7 mouse cellular contexts compared by ENCODE assay signal in genomic region chr9:54698318-54699086, GRCm38 (mm10). TPM values are rescaled to one million over a fixed set of nuclear protein-coding genes. Genes with fewer than 3 reads are reported as not detected.
DNase-seq lines count a peak whose midpoint lies in the region; ATAC-seq and TF ChIP-seq lines count a peak whose summit lies in the region.

Gene Dnaja4, plus strand, starts transcription at chr9:54698873.

- no peak within 1 kb of the TSS for H3K27ac ChIP-seq in thymus, adult 2 months (ENCODE audit: control insufficient read depth, insufficient read depth, low read length)
- peak within 1 kb of the TSS; percentile 89 for H3K27ac ChIP-seq in heart, postnatal 0 days (ENCODE audit: low read depth)
- H3K27ac ChIP-seq in limb, embryonic 13.5 days, result no peak within 1 kb of the TSS
- peak within 1 kb of the TSS; percentile 63 for H3K27ac ChIP-seq in olfactory bulb, adult 2 months (ENCODE audit: insufficient read depth, low read depth, low read length)

- no peak for TF ChIP-seq CTCF in thymus, adult 2 months (IDR thresholded peaks at IDR 0.05; ENCODE audit: borderline replicate concordance, control insufficient read depth, extremely low read depth, insufficient read depth, low read length, poor library complexity)
- no peak for TF ChIP-seq CTCF in heart, postnatal 0 days (IDR thresholded peaks at IDR 0.05; ENCODE audit: low read depth)
- no peak for TF ChIP-seq CTCF in olfactory bulb, adult 2 months (IDR thresholded peaks at IDR 0.05; ENCODE audit: insufficient read depth, low read depth, low read length)

- peak; percentile 86 for ATAC-seq in erythroblast, adult 5-6 weeks (replicated peaks; ENCODE audit: low FRiP score, poor library complexity, severe bottlenecking)
- ATAC-seq in heart, postnatal 0 days (ENCODE audit: insufficient read depth, low read depth), result no peak
- peak; percentile 34; the same call in 1 of the 2 replicates for ATAC-seq in limb, embryonic 13.5 days (ENCODE audit: low FRiP score, low read depth)

- H3K9ac ChIP-seq in heart, postnatal 0 days (replicated peaks; ENCODE audit: low read depth, low read length), result peak within 1 kb of the TSS; percentile 83
- H3K9ac ChIP-seq in limb, embryonic 13.5 days, result peak within 1 kb of the TSS; percentile 84

- H3K4me3 ChIP-seq in thymus, adult 2 months (ENCODE audit: control insufficient read depth, insufficient read depth, low read length), result peak within 1 kb of the TSS; percentile 53
- peak within 1 kb of the TSS; percentile 93 for H3K4me3 ChIP-seq in heart, postnatal 0 days (ENCODE audit: low read depth, low read length)
- peak within 1 kb of the TSS; percentile 74 for H3K4me3 ChIP-seq in limb, embryonic 13.5 days
- peak within 1 kb of the TSS; percentile 90 for H3K4me3 ChIP-seq in olfactory bulb, adult 2 months (ENCODE audit: insufficient read depth, low read depth, low read length)

- H3K4me2 ChIP-seq in heart, postnatal 0 days (ENCODE audit: low read depth, low read length), result peak within 1 kb of the TSS; percentile 80
- peak within 1 kb of the TSS; percentile 95 for H3K4me2 ChIP-seq in limb, embryonic 13.5 days (replicated peaks)

- TF ChIP-seq POLR2A in thymus, adult 2 months (IDR thresholded peaks at IDR 0.05; ENCODE audit: control insufficient read depth, extremely low read depth, insufficient read depth, low read length, poor library complexity), result no peak
- TF ChIP-seq POLR2A in olfactory bulb, adult 2 months (IDR thresholded peaks at IDR 0.05; ENCODE audit: insufficient read depth, low read depth, low read length), result no peak

- peaks cover 19% of the 10 kb centered on the region for H3K27me3 ChIP-seq in thymus, adult 2 months (ENCODE audit: control insufficient read depth, insufficient read depth, low read length)
- H3K27me3 ChIP-seq in heart, postnatal 0 days (ENCODE audit: control insufficient read depth, insufficient read depth, low read length), result no peaks in the 10 kb centered on the region
- H3K27me3 ChIP-seq in limb, embryonic 13.5 days, result peaks cover 29% of the 10 kb centered on the region

- H3K36me3 ChIP-seq in thymus, adult 2 months (ENCODE audit: control insufficient read depth, insufficient read depth, low read length), result no peaks in the 10 kb centered on the region
- no peaks in the 10 kb centered on the region for H3K36me3 ChIP-seq in heart, postnatal 0 days (replicated peaks; ENCODE audit: control insufficient read depth, insufficient read depth, low read length)
- H3K36me3 ChIP-seq in limb, embryonic 13.5 days, result no peaks in the 10 kb centered on the region

- no peaks in the 10 kb centered on the region for H3K9me3 ChIP-seq in heart, postnatal 0 days (replicated peaks; ENCODE audit: control insufficient read depth, low read length)
- no peaks in the 10 kb centered on the region for H3K9me3 ChIP-seq in limb, embryonic 13.5 days

- no peak for TF ChIP-seq EP300 in heart, postnatal 0 days (IDR thresholded peaks at IDR 0.05; ENCODE audit: low read depth)

- H3K4me1 ChIP-seq in thymus, adult 2 months (replicated peaks; ENCODE audit: control insufficient read depth, insufficient read depth, low read length), result peaks cover 9% of the 10 kb centered on the region; the same call in 1 of the 2 replicates
- H3K4me1 ChIP-seq in heart, postnatal 0 days (ENCODE audit: control insufficient read depth, insufficient read depth), result peaks cover 27% of the 10 kb centered on the region
- H3K4me1 ChIP-seq in limb, embryonic 13.5 days, result peaks cover 16% of the 10 kb centered on the region; the same call in 1 of the 2 replicates
- peaks cover 8% of the 10 kb centered on the region for H3K4me1 ChIP-seq in olfactory bulb, adult 2 months (ENCODE audit: control insufficient read depth, insufficient read depth, low read length)

- whole genome bisulfite sequencing in thymus, adult 2 months, result 79% methylated on average over 17 of the region's 17 CpGs
- WGBS in heart, postnatal 0 days, result 56% methylated on average over 17 of the region's 17 CpGs
- WGBS in limb, embryonic 13.5 days, result 68% methylated on average over 17 of the region's 17 CpGs
- WGBS in olfactory bulb, adult 2 months, result 60% methylated on average over 17 of the region's 17 CpGs

- DNase-seq in thymus, adult 2 months, result no peak
- DNase-seq in thymus, postnatal 4 days, result no peak
- DNase-seq in heart, postnatal 0 days (ENCODE audit: low spot score), result no peak
- no peak for DNase-seq in right cerebral cortex, postnatal 36 days (ENCODE audit: low spot score in 2 of 2)

RNA-seq across cellular contexts. Expression of gene Dnaja4, which starts in this region (rescaled TPM):
- polyA plus RNA-seq in thymus, adult 2 months (2012; rRNA removed), result 2.5 and 4.5 TPM in 2 replicates
- 82.2 and 100 TPM in 2 replicates for total RNA-seq in erythroblast, adult 5-6 weeks (2015; ENCODE audit: low replicate concordance)
- 142 and 162 TPM in 2 replicates for total RNA-seq in erythroblast, adult 5-6 weeks (2017; ENCODE audit: low replicate concordance)
- 23.3 and 28.2 TPM in 2 replicates for total RNA-seq in heart, postnatal 0 days (2014; rRNA removed; ENCODE audit: low replicate concordance)
- polyA plus RNA-seq in heart, postnatal 0 days (2015; fragmentation: Nextera tagmentation; extraction: Ambion mirVana), result 36.1 and 39.2 TPM in 2 replicates
- 8.9 and 11.5 TPM in 2 replicates for polyA plus RNA-seq in limb, embryonic 13.5 days (2015; fragmentation: Nextera tagmentation; extraction: Ambion mirVana)
- polyA plus RNA-seq in olfactory bulb, adult 2 months (2012; ENCODE audit: insufficient read depth, insufficient read length, low replicate concordance, missing spikeins), result not detected in 2 replicates

Comparison
In these comparisons a context has a peak if more than half of its experiments do, and no peak if none do; other contexts are left out.
1. H3K27ac ChIP-seq: peak in heart, postnatal 0 days (single experiment) and olfactory bulb, adult 2 months (single experiment); none in thymus, adult 2 months (single experiment) and limb, embryonic 13.5 days (single experiment).
2. Peak in every context shown above with its lines, with median percentiles within 50 percentile points of each other: H3K4me3 ChIP-seq.